Mouse (Mus musculus): Measurements from ENCODE around the gene Prex1. TPM values are rescaled to one million over a fixed set of nuclear protein-coding genes. Genes with fewer than 3 reads are reported as not detected.

Prex1 gene
- total RNA-seq, 2 experiments from 2014 or later = 3.4 to 5.1 TPM

DNA sequence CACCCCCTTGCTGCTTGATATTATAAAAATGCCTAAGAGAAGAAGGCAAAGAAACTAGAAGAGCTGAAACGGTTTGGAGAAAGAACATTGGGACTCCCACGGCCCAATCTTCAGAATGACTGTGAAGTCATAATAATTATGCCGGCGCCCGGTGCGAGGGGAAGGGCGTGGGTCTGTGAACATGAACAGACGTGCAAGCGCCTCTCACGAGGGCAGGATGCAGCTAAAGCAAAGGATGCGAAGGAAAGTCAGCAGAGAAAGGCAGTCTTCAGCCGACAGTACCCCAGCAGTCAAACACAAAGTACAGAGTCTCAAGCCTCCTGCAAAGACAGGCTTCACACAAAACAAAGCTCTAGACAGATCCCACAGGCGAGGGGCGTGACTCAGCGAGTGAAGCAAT is 49.1 kb downstream of the Prex1 start:
- DNase-seq (ENCODE audit: low spot score) = no peak

DNA sequence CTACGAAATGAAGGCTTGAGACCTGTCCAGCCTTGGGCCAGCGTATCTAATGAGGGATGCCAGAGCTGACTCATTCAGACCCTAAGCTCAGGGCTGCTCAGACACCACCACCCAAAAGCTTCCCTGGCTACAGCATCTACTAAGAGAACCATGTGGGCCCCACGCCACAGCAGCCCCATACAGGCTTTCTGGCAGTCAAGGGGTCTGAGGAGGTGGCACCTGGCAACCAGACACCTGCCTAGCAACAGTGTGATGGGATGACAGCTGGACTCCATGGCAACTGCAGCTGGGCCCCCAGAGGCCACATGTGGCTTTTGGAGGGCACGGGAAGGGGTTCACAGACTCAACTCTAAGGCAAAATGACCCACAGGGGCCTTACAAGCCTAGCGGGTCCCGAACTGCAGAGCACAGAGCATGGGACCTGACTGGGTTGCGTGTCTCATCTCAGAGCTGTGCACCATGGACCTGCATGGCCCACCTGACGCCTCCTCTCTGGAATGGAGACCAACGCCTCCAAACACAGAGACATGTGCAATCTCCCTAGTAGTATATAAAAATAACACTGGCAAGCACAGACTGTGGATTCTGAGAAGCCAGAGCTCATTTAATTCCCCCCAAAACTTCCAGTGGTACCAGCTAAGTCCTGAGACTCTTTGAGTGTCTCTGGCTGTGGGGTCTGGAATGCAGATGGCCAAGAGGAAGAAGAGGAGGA is 50.2 kb downstream of the Prex1 start:
- no peak for DNase-seq (ENCODE audit: low spot score)

DNA sequence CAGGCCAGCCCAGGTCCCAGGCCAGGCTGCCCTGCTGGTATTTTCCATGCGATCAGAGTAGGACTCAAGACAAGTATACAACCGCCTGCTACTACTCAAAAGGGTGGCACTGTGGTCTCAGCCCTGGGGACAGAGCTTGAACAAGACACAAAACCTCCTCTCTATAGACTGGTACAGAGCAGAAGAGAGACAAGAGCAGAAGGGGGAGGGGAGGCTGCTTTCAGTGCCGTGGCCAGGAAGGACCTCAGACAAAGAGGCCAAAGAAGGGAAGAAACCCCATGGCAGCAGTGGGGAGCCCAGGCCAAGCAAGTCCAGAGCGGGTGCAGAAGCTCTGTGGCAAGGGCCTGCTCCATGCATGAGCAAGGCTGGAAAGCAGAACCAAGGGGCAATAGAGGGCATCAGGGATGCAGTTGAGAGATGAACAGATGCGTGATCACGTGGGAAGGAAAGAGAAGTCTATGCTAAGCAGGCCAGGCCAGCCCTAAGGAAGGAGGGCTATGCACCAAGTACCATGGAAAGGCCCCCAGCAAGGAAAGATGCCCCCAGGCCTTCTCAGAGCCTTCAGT is 51.0 kb downstream of the Prex1 start:
- no peak for DNase-seq (ENCODE audit: low spot score)

GRCm38 (mm10) chr2:166661971-166662370 is 51.7 kb downstream of the Prex1 start:
- no peak for DNase-seq (ENCODE audit: low spot score)

GRCm38 (mm10) chr2:166661498-166661897 is 52.1 kb downstream of the Prex1 start:
- no peak for DNase-seq (ENCODE audit: low spot score)

DNA sequence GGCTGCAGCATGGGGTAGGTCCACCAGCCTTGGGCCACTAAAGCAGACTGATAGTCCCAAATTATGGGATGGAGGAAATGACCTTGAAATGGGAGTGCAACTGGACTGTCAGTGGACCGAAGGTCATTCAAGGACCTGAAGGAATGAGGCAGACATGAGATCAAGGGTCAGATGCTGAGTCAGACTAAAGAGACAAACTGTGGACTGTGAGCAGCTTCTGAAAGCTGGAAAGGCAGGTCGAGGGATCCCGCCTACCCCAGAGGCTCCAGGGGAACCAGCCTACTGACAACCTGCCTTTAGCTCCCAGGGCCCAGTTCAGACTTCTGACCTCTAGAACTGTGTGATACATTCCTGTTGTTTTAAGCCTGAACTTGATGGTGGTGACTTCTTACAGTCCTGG is 55.3 kb downstream of the Prex1 start:
- DNase-seq (ENCODE audit: low spot score) = no peak

DNA sequence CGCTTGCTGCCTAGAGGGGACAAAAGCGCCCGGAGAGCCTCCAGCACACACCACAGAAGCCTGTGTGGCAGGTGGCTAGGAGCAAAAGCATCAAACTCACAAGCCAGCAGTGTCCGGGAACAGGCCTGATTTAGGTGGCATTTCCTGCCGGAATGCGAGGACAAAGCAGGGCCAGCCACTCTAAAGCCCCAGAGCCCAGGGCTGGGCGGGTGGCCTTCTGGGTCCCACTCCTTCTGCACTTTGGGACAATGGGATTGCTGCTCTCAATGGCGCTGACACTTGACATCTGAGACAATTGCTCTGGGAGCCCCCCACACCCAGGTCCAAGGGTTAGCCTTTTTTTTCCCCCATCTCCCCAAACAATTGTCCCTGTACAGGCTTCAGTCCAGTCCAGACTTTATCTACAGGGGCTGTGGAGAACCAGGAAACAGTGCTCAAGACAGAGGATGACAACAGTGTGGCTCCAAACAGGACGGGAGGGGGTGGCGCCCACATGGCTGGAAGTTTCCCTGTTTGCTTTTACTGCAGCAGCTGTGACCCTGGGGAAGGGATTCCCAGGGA is 56.1 kb downstream of the Prex1 start:
- DNase-seq (ENCODE audit: low spot score) = no peak

- DNase-seq (ENCODE audit: low spot score) = no peak
Measured at GRCm38 (mm10) chr2:166656630-166657029, 57.0 kb downstream of the Prex1 start.

DNA sequence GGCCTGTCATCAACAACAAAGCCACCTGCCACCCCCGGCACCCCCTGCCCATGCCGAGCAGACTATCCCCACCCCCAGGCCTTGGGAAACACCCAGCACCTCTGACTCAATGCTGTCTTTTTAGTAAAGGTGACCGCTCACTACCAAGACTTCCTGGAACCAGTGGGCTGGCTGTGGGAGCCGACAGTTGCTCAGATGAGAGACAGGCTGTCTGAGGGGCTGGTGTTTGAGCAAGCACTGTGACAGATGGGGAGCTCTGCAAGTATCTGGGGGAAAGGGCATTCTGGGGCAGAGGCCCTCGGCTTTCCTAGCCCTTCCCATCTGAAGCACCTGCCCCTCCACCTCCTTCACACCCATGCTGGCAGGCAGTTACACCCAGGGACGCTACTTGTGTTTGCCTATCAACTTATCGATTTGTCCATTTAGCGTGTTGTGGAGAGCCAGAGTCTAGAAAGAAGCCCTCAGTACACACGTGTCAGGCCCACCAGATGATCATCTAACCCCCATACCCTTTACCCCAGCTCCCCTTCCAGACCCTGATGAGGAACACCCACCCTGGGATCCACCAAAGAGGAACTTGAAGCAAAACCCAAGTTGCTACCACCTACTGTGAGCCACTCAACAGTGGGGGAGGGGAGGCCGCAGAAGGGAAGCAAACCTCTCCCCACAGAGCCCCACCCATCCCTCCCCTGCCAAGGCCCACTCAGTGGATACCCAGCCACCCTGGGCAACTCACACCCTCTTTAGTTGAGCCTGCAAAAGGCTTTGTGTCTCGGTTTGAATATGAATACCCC is 57.7 kb downstream of the Prex1 start:
- DNase-seq (ENCODE audit: low spot score) = no peak

DNA sequence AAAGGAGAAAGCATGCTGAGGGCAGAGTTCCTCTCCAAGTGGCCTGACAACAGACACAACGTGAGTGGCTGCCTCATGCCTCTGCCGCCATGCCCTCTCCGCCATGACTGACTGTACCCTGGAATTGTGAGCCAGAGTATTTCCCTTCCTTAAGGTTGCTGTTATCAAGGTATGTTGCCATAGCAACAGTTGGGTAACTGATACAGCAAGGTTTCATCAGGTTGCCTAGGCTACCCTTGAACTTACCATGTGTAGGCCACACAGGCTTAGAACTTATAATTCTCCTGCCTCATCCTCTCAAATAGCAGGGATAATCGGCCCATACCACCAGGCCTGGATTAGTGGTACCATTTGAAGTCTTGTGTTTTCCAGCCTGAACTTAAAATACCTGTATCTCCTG is 58.3 kb downstream of the Prex1 start:
- DNase-seq (ENCODE audit: low spot score) = no peak

GRCm38 (mm10) chr2:166654875-166655274 is 58.8 kb downstream of the Prex1 start:
- DNase-seq (ENCODE audit: low spot score) = no peak

- DNase-seq (ENCODE audit: low spot score) = no peak
Measured at GRCm38 (mm10) chr2:166653564-166653963, 60.1 kb downstream of the Prex1 start.

DNA sequence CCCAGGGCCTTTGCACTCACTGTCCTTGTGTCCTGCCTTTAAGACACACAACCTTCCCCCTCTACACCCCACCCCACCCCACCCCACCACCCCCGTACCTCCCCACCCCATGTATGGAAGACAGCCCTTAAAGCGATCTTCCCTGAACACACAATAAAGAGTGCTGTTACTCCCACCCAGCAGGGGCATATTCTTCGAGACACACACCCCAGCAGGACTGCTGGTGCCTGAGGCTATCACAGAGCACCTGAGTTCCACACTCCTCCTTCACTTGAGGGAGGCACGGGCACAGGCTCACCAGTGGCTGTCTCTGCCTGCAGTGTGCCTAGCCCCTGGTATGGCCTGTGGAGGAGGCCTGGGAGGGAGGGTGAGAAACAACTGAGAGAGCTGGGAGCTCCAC is 61.0 kb downstream of the Prex1 start:
- no peak for DNase-seq (ENCODE audit: low spot score)

GRCm38 (mm10) chr2:166651317-166652030 is 62.2 kb downstream of the Prex1 start:
- DNase-seq (ENCODE audit: low spot score) = no peak

DNA sequence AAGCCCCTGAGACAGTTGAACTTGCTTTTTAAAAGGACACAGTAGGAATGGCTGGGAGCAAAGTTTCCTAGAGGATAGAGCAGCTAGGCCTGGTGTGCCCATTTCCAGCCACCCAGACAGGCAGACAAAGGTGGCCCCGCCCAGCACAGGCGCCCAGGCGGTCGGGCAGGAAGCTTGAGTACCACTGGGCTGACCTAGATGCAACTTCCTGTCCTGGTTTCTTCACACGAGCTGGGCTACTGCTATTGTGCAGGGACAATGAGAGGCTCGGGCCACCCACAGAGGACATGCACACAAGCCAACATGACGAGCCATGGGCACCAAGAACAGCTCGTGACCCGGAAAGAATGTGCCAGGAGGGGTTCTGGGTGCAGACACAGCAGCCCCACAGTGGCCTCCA is 63.2 kb downstream of the Prex1 start:
- DNase-seq (ENCODE audit: low spot score) = no peak

DNA sequence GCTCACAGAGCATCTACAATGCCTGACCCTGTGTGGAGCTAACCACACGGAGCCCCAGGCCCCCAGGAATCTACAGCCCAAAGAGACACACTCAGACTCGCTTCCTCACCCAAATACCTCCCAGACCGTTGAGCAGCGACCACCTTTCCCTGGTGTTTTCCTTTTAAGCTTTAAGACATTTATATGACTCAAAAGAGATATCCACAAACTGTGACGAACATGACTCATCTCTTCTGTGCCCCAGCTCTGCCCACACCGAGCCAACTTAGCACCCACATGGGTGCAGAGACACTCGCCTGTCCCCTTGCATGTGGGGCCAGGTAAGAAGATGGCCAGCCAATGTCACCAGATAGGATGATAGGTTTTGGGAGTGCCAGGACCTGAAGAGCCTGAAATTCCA is 66.4 kb downstream of the Prex1 start:
- DNase-seq (ENCODE audit: low spot score) = no peak

GRCm38 (mm10) chr2:166646434-166647088 is 67.1 kb downstream of the Prex1 start:
- no peak for DNase-seq (ENCODE audit: low spot score)

- no peak for DNase-seq (ENCODE audit: low spot score)
Measured at GRCm38 (mm10) chr2:166644816-166645215, 68.8 kb downstream of the Prex1 start.

DNA sequence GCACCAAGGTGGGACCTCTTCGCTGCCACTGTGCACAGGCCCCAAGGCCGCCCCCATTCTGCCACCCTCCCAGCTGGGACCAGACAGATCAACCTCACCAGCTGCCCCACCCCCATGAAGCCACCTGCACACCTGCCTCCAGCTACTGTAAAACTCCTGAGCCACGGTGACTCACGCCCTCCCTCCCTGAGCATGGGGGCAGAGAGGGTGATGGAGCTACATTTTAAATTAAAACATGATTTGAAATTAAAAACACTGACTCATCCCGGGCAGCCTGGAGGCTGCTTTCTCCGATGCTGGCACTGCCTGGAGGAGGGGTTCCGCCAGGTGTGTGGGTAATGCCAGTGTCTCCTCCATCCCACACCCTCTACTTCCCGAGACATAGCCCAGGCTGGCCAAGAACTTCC is 71.0 kb downstream of the Prex1 start:
- no peak for DNase-seq (ENCODE audit: low spot score)

DNA sequence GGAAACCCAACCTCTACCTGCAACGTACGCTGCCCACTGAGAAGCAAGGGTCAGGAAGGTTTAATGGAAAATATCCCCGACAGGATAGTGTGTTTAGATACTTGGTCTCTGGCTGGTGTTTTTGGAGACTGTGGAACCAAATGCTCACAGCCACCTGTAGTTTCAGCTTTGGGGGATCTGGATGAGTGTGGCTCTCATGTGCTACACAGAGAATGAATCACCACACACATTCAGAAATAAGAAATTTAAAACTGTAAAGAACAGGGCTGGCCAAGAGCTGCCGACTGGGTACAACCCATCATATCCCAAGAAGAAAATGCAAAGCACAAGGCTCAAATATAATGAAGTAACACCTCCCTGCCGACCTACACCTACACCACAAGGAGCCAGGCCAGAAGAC is 73.9 kb downstream of the Prex1 start:
- no peak for DNase-seq (ENCODE audit: low spot score)

DNA sequence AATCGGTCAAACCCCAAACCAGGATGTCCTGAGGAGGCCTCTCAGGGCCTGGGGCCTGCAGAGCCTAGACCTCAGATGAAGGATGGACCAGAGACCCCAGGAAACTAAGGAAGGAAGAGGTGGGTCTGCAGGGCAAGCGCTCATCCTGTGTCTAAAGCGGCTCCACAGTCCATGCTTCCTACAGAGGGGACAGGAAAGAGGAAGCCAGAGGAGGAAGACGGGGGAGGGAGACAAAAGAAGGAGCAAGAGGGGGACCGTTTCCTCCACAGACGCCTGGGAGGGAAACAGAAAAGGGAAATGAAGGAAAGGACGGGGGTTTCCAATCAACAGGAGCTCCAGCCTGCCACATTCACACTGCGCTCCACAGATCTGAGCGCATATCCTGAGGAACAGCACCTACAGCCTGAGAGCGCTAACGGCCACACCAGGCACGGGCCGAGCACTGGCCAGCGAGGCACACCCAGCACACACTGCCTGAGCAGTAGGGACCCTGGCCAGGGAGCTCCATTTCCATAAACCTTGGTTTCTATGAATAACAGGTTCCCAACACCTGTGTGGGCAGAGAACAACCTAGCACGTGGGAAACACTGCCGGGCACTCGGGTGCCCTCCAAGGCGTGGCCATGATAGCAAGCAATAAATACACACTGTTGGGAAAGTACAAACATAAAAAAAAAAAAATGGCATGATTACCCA is 74.5 kb downstream of the Prex1 start:
- DNase-seq (ENCODE audit: low spot score) = no peak

Data from gastrocnemius, adult 18-20 months (tissue).